Mouse (Mus musculus): ENCODE data around the gene Agap1. TPM values are rescaled to one million over a fixed set of nuclear protein-coding genes. Genes with fewer than 3 reads are reported as not detected.

Agap1 gene
- total and polyA plus RNA-seq, 3 experiments = 0.01 TPM; not detected in 2

DNA sequence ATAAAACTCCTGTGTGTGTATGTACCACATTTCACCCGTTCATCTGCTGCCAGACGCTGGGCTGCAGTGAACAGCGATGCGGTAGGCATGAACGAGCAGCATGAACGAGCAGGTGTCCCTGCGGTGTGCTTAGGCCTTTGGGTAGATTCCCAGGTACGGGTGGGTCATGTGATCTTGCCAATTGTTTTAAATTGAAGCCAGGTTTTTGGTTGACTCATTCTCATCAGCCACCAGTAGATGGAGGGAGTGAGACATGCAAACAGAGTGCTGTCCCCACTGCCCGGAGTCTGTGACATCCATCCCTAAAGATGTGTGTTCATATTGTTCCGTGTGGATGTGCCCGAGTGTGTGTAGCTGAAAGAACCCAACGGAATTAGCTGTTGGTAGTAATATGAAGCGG, 71.2 kb downstream of the Agap1 start:
- Histone ChIP-seq H3K79me2 (ENCODE audit: control insufficient read depth, insufficient read depth, low read length, poor library complexity) (no peaks in the 10 kb centered on the region), H3K4me3 (ENCODE audit: control insufficient read depth in 1 of 2, insufficient read depth in 1 of 2, low read depth in 2 of 2, low read length in 2 of 2) (no peak overlapping the region), H3K27ac (ENCODE audit: control insufficient read depth, low read depth, low read length) (no peak overlapping the region), H3K27me3 (ENCODE audit: control insufficient read depth in 1 of 2, insufficient read depth in 2 of 2, low read length in 2 of 2) (no peaks in the 10 kb centered on the region), H3K9ac (ENCODE audit: control insufficient read depth, low read depth, low read length, poor library complexity, severe bottlenecking) (no peak overlapping the region), H3K9me3 (replicated peaks; ENCODE audit: insufficient read depth, low read length) (no peaks in the 10 kb centered on the region), H3K4me1 (ENCODE audit: control insufficient read depth in 1 of 2, insufficient read depth in 2 of 2, low read length in 2 of 2) (no peaks in the 10 kb centered on the region), H3K36me3 (ENCODE audit: control insufficient read depth in 1 of 2, insufficient read depth in 2 of 2, low read length in 2 of 2) (no peaks in the 10 kb centered on the region)
- DNase-seq (ENCODE audit: low read depth, low spot score) = no peak
- TF ChIP-seq GABPA (IDR thresholded peaks at IDR 0.05; ENCODE audit: low read depth, low read length) (no peak), EP300 (IDR thresholded peaks at IDR 0.05; ENCODE audit: low read depth in 1 of 2, low read length in 2 of 2) (no peak), ZNF384 (IDR thresholded peaks at IDR 0.05; ENCODE audit: low read depth, low read length) (no peak), E2F4 (IDR thresholded peaks at IDR 0.05; ENCODE audit: borderline replicate concordance, low read depth, low read length) (no peak), GATA1 (IDR thresholded peaks at IDR 0.05; ENCODE audit: low read depth, low read length) (no peak), TAL1 (IDR thresholded peaks at IDR 0.05; ENCODE audit: low read length) (no peak)

DNA sequence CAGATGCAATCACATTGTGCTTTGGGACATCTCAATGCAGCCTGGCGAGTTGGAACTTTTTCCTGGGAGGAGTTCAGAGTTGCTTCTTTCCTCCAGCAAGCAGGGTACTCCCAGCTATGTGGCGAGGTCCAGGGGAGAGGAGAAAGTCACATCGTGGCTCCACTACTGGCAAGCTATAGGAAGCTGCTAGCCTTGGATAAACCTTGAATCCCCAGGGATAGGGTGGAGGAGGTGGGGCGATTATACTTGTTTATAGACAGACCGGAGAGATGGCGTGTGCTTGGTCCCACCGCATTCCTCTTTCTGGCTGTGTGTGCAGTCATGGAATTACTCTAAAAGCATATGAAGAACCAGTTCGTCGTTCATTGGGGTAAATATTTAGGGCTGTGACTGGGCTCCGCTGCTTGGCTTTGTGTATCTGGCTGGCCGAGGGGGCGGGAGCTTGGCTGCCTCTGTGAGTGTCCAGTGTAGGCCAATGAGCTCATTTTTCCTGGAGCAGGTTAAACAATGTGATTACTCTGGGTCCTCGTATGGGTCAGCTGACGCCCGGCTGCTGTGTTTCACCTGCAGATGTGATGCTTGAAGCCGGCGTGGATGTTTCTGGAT, 74.2 kb downstream of the Agap1 start:
- no peak overlapping the region for H3K4me3 ChIP-seq (ENCODE audit: control insufficient read depth in 1 of 2, insufficient read depth in 1 of 2, low read depth in 2 of 2, low read length in 2 of 2)
- no peaks in the 10 kb centered on the region for H3K79me2 ChIP-seq (ENCODE audit: control insufficient read depth, insufficient read depth, low read length, poor library complexity)
- H3K9me3 ChIP-seq (replicated peaks; ENCODE audit: insufficient read depth, low read length) = no peaks in the 10 kb centered on the region
- DNase-seq (ENCODE audit: low read depth, low spot score) = no peak
- H3K9ac ChIP-seq (ENCODE audit: control insufficient read depth, low read depth, low read length, poor library complexity, severe bottlenecking) = no peak overlapping the region
- no peak for TF ChIP-seq KAT2A (conservative IDR thresholded peaks at IDR 0.05; ENCODE audit: low read depth, low read length)
- TF ChIP-seq MEF2A (IDR thresholded peaks at IDR 0.05; ENCODE audit: extremely low read depth, insufficient replicate concordance, low read depth, low read length, poor library complexity, severe bottlenecking) = no peak
- TF ChIP-seq ZKSCAN1 (IDR thresholded peaks at IDR 0.05; ENCODE audit: low read depth, low read length) = no peak
- TF ChIP-seq RCOR1 (IDR thresholded peaks at IDR 0.05; ENCODE audit: low read depth, low read length) = no peak
- TF ChIP-seq TCF12 (IDR thresholded peaks at IDR 0.05; ENCODE audit: low read depth, low read length) = no peak
- TF ChIP-seq EP300 (IDR thresholded peaks at IDR 0.05; ENCODE audit: low read depth in 1 of 2, low read length in 2 of 2) = no peak
- TF ChIP-seq CTCF (IDR thresholded peaks at IDR 0.05 in 2 of 3, conservative IDR thresholded peaks at IDR 0.05 in 1 of 3; ENCODE audit: control insufficient read depth in 1 of 3, insufficient read depth in 1 of 3, low read depth in 2 of 3, low read length in 3 of 3, poor library complexity in 1 of 3, severe bottlenecking in 1 of 3) = no peak
- no peak for TF ChIP-seq ZC3H11A (IDR thresholded peaks at IDR 0.05; ENCODE audit: low read depth, low read length)
- no peak for TF ChIP-seq ZMIZ1 (IDR thresholded peaks at IDR 0.05; ENCODE audit: low read depth, low read length)
- no peak for TF ChIP-seq NELFE (IDR thresholded peaks at IDR 0.05; ENCODE audit: low read depth, low read length)
- TF ChIP-seq MAZ (IDR thresholded peaks at IDR 0.05; ENCODE audit: low read depth, low read length) = no peak
- no peak for TF ChIP-seq MAX (IDR thresholded peaks at IDR 0.05; ENCODE audit: low read length)
- TF ChIP-seq SMC3 (IDR thresholded peaks at IDR 0.05; ENCODE audit: low read depth, low read length) = no peak
- no peak for TF ChIP-seq CHD1 (IDR thresholded peaks at IDR 0.05; ENCODE audit: low read depth, low read length)
- TF ChIP-seq ELF1 (IDR thresholded peaks at IDR 0.05; ENCODE audit: low read depth, low read length) = no peak
- no peak for TF ChIP-seq MAFK (IDR thresholded peaks at IDR 0.05; ENCODE audit: borderline replicate concordance, low read depth, low read length)
- no peaks in the 10 kb centered on the region for H3K4me1 ChIP-seq (ENCODE audit: control insufficient read depth in 1 of 2, insufficient read depth in 2 of 2, low read length in 2 of 2)
- no peaks in the 10 kb centered on the region for H3K27me3 ChIP-seq (ENCODE audit: control insufficient read depth in 1 of 2, insufficient read depth in 2 of 2, low read length in 2 of 2)
- no peak overlapping the region for H3K27ac ChIP-seq (ENCODE audit: control insufficient read depth, low read depth, low read length)
- H3K36me3 ChIP-seq (ENCODE audit: control insufficient read depth in 1 of 2, insufficient read depth in 2 of 2, low read length in 2 of 2) = no peaks in the 10 kb centered on the region

All from MEL (cell line).